Mouse (Mus musculus): ENCODE results near the gene Mbtd1. TPM values are rescaled to one million over a fixed set of nuclear protein-coding genes. Genes with fewer than 3 reads are reported as not detected.

Mbtd1 gene
- 71.9 to 79.3 TPM (median 73.3 TPM) in 4 replicates for total RNA-seq (2023; ENCODE audit: inconsistent age)

DNA sequence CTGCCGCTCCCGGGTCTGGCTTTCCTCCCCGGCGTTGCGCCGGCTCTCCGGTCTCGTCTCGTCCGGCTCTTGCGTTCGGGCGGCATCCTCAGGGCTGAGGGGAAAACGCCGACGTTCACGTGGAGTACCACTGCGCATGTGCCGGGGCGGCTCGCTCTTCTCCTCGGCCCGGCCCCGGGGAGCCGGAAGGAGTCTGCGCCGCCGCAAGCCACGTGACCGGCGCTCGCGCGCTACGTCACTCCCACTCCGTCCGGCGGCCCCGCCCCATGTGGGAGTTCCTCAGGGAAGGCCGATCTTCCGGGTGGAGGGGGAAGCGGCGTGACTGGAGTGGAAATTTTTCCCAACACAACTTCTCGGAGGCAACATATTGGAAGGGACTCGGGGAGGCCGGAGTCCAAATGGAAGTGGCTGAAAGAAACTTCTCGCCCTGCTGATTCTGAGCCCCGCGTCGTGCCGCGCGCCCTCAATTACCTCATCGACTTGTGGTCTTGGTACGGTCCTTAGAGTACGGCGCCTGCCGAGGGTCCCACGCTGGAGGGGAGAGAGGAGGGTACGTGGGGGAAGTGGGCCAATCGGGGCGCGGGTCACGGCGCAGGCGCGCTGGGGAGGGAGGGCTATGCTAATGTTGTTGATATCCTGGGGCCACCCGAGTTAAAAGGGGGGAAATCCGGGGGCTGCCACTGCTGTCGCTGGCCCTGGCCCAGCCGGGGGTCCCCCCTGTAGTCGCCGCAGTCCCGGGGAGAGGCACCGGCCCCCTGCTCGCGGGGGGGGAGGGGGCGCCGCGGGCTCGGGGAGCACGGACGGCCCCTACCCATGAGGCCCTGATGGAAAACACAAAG is at the start of gene Mbtd1, which contains the start of gene Utp18:
Gene Mbtd1, plus strand, starts transcription at position 281 of the 839 bp plus-strand sequence.
Gene Utp18, minus strand, starts transcription at position 195 of the 839 bp plus-strand sequence.

DNA sequence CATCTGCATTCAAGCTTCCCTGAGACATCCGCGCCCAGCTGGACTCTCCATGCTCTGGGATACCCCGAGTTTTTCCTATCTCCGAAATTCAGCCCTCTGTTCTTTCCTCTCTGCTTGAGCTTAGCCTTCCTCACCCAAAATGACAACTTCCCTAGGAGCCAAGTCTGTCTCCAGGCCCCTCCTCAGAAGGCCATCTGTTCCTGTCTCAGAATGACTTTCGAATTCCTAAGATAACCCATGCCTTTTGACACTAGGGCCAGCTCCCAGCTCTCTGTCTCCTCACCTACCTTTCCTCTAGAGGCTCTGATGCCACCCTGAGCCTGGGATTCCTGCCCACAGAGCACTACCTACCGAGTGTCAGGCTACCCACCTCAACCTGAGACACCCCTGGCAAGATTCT is 70.5 kb downstream of the Mbtd1 start, which contains the start of gene Nme2:
Gene Nme2, minus strand, starts transcription at position 101 of the 400 bp plus-strand sequence.

GRCm38 (mm10) chr11:93968005-93968847 is 82.6 kb downstream of the Mbtd1 start, which contains the start of the genes Gm20390 and Nme1:
Gene Gm20390, minus strand, starts transcription at chr11:93968293.
Gene Nme1, minus strand, starts transcription at chr11:93968521.

DNA sequence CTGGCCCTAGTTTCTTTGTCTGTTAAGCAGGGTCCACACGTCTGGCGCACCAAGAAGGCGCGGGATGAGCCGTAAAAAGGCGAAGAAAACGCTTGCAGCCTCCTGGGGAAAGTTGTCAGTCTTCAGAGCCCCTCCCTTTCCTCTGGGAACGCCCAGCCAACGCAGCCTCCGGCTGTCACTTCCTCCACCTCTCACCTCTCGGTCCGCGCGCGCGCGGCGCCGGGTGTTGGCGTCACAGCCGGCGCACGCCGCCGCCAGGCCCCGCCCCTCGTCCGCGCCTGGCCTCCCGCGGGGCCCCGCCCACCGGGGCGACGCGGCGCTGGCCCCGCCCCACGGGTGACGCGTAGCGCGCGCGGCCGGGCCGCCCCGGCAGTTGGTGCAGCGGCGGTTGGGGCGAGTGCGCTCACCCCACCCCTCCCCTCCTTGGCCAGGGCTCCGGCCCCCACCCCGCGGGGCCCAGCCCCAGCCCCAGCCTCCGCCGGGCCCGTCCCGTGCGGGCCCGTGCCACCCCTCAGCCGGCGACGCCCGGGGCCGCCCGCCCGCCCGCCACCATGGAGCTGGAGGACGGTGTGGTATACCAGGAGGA is 110.2 kb downstream of the Mbtd1 start, which contains the start of gene Spag9:
Gene Spag9, plus strand, starts transcription at position 372 of the 586 bp plus-strand sequence.

Other genes starting within 250 kb of the Mbtd1 start
- 53.5 to 59.1 TPM (median 55.4 TPM) in 4 replicates for gene Utp18, start 86 bp upstream of the Mbtd1 start, total RNA-seq (2023; ENCODE audit: inconsistent age)
- gene Nme2, start 70.4 kb downstream of the Mbtd1 start, total RNA-seq (2023; ENCODE audit: inconsistent age), result 147 to 209 TPM (median 179 TPM) in 4 replicates
- gene Gm20390, start 82.4 kb downstream of the Mbtd1 start, total RNA-seq (2023; ENCODE audit: inconsistent age), result 30.2 to 64.6 TPM (median 54.0 TPM) in 4 replicates
- 37.8 to 53.7 TPM (median 51.7 TPM) in 4 replicates for gene Nme1, start 82.7 kb downstream of the Mbtd1 start, total RNA-seq (2023; ENCODE audit: inconsistent age)
- gene Spag9, start 110.2 kb downstream of the Mbtd1 start, total RNA-seq (2023; ENCODE audit: inconsistent age), result 160 to 176 TPM (median 171 TPM) in 4 replicates